Mouse (Mus musculus): ENCODE measurements at regions not wholly inside any gene's neighbourhood (a gene's known extent, or its start where the extent isn't known, plus 50 kb on each side); places are given as distances from the start of the nearest gene placed in this dataset.

DNA sequence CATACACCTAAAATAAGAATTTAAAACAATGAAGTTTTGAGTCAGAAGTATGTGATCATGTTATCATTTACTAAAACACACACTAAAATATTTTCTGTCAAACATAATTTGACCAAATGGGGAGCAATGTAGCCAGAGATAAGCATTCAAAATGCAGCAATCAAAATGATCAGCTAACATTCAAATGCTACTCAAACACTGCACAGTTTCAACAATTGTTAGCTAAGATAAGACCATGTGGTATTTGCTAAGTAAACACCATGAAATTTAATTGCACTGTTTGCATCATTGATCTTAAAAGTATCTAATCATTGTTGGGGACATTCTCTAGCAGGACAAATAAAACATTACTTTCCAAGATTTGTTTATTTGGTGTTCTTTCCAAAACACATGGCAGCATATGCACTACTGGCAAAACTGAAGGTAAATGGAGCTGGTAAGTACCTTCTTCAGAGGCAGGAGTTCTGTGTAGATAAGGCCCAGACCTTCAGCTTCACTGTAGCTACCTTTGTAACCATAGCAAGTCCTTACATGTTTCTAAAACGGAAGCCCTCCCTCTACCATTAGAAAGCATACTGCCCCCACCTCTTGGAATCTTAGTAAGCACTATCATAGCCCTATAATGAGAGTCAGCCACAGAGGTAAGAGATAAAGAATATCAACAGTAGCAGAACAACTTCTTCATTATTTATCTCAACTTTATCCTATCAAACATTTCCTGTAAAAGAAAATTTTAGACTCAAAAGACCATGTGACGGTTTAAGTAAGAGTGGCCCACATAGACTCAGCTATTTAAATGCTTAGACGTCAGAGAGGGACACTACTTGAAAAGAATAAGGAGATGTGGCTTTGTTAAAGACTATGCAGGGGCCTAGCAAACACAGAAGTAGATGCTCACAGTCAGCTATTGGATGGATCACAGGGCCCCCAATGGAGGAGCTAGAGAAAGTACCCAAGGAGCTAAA lies 116.3 kb upstream of the Irak1bp1 start:
- intact Hi-C loops (cut with DNase I) = no loop called here
- DNase-seq = no peak

DNA sequence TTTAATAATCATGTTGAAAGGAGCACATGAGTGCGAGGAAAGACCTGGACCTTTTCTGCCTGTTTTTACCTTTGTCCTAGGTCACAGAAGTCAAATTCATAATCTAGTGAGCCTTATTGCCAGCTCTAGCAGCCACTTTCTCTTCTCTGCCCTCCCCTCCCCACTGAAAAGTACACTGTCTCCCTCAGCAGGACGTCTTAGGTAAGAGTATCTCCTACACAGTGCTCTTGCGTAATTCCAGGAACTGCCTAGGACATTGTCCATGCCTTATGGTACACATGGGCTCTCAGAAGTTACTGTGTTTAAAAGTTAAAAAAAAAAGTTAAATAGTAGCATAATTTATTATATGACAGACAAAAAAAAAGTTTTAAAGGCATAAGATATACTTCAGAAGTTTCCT lies 100.7 kb upstream of the Irak1bp1 start:
- no peak for DNase-seq

DNA sequence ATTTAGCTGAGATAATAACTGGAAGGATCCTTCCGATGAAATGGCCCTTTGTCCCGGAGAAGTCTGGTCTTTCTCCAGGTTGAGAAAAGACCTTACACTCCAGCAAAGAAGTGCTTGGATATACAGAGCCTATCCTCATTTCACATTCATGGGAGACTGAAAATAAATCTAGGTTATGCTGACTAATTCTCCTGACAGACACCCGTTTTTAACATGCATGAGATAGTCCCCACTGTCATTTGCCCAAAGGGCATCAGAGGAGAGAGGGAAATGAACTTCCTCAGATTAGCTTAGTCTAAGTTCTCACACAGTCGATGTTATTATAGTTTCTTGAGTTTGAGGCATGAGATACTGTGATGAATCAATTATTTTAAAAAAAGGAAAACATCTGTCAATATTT lies 99.7 kb upstream of the Irak1bp1 start:
- no peak for DNase-seq
- intact Hi-C loops (cut with DNase I) = no loop called here

More for the DNA sequence above, 100.7 kb upstream of the Irak1bp1 start:
- intact Hi-C loops (cut with DNase I) = no loop called here

DNA sequence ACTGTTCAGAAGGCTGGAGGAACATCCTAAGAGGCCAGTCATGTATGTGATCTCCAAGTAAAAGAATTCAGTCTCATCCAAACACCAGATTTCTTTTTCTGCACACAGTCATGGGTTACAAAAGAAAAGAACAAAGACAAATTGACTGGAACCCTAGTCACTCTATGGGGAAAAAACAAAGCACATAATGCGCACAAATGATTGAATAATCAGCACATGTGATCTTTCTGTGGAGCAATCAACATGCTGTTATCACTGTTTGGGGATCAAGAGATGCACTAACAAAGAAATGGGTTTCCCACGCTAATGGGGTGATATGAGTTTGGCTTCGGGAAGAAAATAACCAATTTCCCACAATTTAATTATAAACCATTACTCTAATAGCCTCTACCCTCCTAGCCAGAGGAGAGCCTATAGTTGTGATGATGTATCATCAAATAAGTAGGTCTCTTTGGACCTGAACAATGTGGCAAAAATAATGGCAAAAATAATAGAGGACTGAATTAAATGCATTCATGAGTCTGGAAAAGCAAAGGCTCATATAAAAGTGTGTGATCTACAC lies 96.2 kb upstream of the Irak1bp1 start:
- intact Hi-C loops (cut with DNase I) = no loop called here
- no peak for DNase-seq

DNA sequence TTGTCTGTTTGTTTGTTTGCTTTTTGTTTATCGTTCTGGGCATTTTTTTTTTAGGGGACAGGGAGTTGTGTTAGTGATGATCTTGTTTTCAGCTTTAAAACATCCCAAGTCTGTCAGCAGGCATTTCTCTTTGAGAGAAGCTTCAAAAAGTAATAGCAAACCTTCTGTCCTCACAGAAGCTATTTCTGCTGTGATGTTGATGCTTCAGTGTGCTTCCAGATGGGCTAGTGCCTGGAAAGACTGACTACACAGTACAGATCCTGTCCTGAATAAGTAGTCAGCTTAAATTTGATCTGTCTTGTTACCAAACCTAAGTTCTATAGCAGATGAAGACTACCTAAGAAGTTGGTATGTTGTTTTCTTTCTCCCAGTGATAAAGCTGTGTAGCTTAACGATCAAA lies 94.4 kb upstream of the Irak1bp1 start:
- DNase-seq = no peak
- intact Hi-C loops (cut with DNase I) = no loop called here

DNA sequence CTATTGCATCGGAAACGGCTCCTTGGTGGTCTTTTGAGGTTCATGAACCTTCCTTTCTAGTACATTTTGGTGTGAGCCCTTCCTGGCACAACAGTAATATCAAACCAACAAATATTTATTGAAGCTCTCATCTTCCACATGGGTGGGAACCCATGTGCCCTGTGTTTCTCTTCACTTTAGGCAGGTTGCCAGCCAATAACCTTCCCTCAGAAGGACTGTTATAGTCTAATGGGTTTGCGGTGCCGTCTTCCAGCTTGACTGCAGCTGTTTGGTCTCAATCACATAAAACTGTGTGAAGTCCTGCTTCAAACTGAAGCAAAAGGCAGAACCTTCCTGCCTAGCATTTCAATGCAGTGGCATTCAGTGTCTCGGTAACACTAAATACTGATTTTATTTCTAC lies 69.4 kb upstream of the Irak1bp1 start:
- intact Hi-C loops (cut with DNase I) = no loop called here
- DNase-seq = no peak

DNA sequence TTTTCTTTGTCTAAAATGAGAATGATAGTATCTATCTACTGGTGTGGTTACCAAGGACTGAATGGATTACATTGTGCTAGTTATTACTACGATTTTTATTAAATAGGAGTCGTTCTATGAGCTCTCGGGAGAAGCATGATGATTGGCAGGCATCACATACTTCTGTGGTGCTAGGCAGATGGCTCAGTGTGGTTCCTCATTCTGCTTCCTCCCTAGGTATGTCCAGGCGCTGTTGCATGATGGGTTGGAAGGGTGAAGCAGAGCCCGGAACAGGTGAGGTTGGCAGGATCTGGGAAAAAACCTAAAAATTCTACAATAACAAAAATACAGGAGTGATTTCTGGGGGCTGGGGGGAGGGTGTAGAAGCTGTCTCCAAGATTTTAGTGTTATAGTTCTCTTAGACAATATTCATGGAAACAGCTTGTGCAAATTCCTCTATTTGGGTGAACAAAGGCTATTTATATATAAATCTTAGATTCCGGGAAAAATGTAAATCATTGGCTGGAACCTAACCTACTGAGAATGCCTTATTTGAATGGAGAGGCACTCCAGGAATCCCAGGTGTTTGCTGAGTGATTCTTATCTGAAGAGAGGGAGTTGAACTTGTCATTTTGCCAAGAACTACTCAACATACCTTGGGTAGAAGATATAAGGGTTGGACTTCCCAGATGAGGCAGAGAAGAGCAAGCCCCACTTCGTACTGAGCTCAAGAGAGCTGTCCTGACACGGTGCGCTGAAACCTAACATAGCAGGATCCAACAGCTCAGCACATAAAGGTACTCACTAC lies 68.5 kb upstream of the Irak1bp1 start:
- intact Hi-C loops (cut with DNase I) = no loop called here
- no peak for DNase-seq

DNA sequence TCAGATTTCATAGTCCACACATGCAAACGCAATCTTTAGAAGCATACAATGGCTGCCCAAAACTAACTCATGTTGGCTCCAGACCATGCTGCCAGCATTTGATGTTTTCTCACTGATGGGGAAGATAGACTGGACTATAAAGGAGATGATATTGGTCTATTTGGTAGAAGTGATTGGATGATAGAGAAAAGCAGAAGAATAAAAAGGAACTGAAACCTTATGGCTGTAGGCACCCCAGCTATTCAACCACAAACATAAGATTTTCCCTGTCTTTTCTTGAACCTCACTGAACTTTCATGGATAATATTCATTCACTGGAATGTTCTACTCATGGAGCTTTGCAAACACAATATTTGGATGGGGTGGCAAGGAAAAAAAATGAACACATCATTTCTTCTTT lies 65.7 kb upstream of the Irak1bp1 start:
- no peak for DNase-seq

More for the DNA sequence above, 65.7 kb upstream of the Irak1bp1 start:
- intact Hi-C loops (cut with DNase I) = no loop called here
